21 mouse cellular contexts compared by ENCODE assay signal in the genomic region with DNA sequence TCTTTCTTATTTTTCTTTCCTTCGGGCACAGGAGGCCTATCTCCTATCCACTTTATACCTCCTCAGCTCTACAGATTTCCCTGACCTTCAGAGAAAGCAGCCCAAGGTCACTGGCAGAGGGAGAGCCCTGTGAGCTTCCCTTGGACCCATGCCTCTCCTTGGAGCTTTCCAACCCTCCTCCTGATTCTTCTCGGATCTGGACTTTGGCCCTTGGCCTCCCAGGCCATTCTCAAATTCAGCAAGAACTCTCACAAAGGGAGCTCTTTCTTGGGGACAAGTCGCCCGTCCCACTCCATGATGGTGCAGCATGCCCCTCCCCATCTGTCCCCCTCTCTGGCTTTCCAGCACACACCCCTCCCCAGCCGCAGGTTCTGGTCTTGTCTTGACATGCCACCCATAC. TPM values are rescaled to one million over a fixed set of nuclear protein-coding genes. Genes with fewer than 3 reads are reported as not detected.
DNase-seq lines count a peak whose midpoint lies in the region; ATAC-seq and TF ChIP-seq lines count a peak whose summit lies in the region.
"Had no signal": no experiment of that assay in that cellular context is flagged by ENCODE, and none has a peak within 500 bp of the region (broad histone marks: within the 10 kb centered on the region; RNA-seq: fewer than 3 reads in every experiment).

No protein-coding gene starts in this region.

- H3K4me1 ChIP-seq in heart, embryonic 10.5 days: peaks cover 56% of the 10 kb centered on the region
- peaks cover 12% of the 10 kb centered on the region for H3K4me1 ChIP-seq in kidney, adult 2 months (ENCODE audit: control insufficient read depth, insufficient read depth, low read length)
- peaks cover 25% of the 10 kb centered on the region for H3K4me1 ChIP-seq in limb, embryonic 15.5 days
- H3K4me1 ChIP-seq: liver, embryonic 15.5 days; midbrain, embryonic 12.5 days had no signal

- DNase-seq in heart, embryonic 10.5 days (ENCODE audit: low spot score): no peak
- DNase-seq in heart, postnatal 14 days: no peak
- DNase-seq in kidney, adult 2 months: peak; percentile 91
- no peak for DNase-seq in kidney, postnatal 10 days
- DNase-seq in ovary, adult 18-20 months (ENCODE audit: low spot score): peak; percentile 74
- no peak for DNase-seq in ovary, postnatal 10 days (ENCODE audit: low spot score)
- DNase-seq in embryo, embryonic 9.5 days (ENCODE audit: extremely low spot score): no peak
- DNase-seq: adrenal gland, adult 8-10 months; layer of hippocampus, adult 9-11 months; right cerebral cortex, postnatal 25 days; thymus, adult 2 months had no signal

- WGBS in heart, embryonic 10.5 days: 75% methylated on average over 5 of the region's 5 CpGs
- 70% methylated on average over 5 of the region's 5 CpGs for WGBS in kidney, adult 2 months
- 83% methylated on average over 5 of the region's 5 CpGs for WGBS in limb, embryonic 15.5 days

- no peak overlapping the region for H3K4me3 ChIP-seq in heart, embryonic 10.5 days
- no peak overlapping the region for H3K4me3 ChIP-seq in kidney, adult 2 months (ENCODE audit: insufficient read depth, low read depth, low read length)
- H3K4me3 ChIP-seq in limb, embryonic 15.5 days: no peak overlapping the region
- H3K4me3 ChIP-seq: forebrain, embryonic 15.5 days; hindbrain, embryonic 10.5 days; liver, embryonic 15.5 days; midbrain, embryonic 12.5 days had no signal

- ATAC-seq in limb, embryonic 15.5 days (ENCODE audit: insufficient number of reproducible peaks, low FRiP score, low TSS enrichment, low read depth): no peak
- ATAC-seq: forebrain, embryonic 15.5 days; hindbrain, postnatal 0 days; intestine, postnatal 0 days; lung, postnatal 0 days; Patski had no signal

- H3K9me3 ChIP-seq in heart, embryonic 10.5 days: no peaks in the 10 kb centered on the region
- H3K9me3 ChIP-seq in limb, embryonic 15.5 days: no peaks in the 10 kb centered on the region
- H3K9me3 ChIP-seq: hindbrain, embryonic 10.5 days; liver, embryonic 15.5 days; midbrain, embryonic 12.5 days had no signal

- no peak for TF ChIP-seq CTCF in kidney, adult 2 months (conservative IDR thresholded peaks at IDR 0.05; ENCODE audit: insufficient read depth, insufficient read length, low read depth, low read length)

- H3K9ac ChIP-seq in limb, embryonic 15.5 days: no peak overlapping the region
- H3K9ac ChIP-seq: forebrain, embryonic 15.5 days; liver, embryonic 15.5 days; midbrain, embryonic 12.5 days had no signal

- intact Hi-C loops in heart, postnatal 14 days (cut with DNase I): no loop called here

- H3K4me2 ChIP-seq in limb, embryonic 15.5 days: no peak overlapping the region
- H3K4me2 ChIP-seq: forebrain, embryonic 15.5 days; liver, embryonic 15.5 days; midbrain, embryonic 12.5 days had no signal

- TF ChIP-seq POLR2A in kidney, adult 2 months (IDR thresholded peaks at IDR 0.05; ENCODE audit: low read depth, low read length): no peak

- H3K27ac ChIP-seq in heart, embryonic 10.5 days: peak overlapping the region; percentile 79; the same call in 1 of the 2 replicates
- peak overlapping the region; percentile 74 for H3K27ac ChIP-seq in kidney, adult 2 months (ENCODE audit: insufficient read depth, low read depth, low read length)
- 0 out of 2 replicates have a peak overlapping the region, but pooled peaks have one; percentile 17 for H3K27ac ChIP-seq in limb, embryonic 15.5 days
- H3K27ac ChIP-seq: forebrain, embryonic 15.5 days; hindbrain, embryonic 10.5 days; hindbrain, postnatal 0 days; liver, embryonic 15.5 days; midbrain, embryonic 12.5 days had no signal

- no peaks in the 10 kb centered on the region for H3K36me3 ChIP-seq in heart, embryonic 10.5 days
- H3K36me3 ChIP-seq in kidney, adult 2 months (ENCODE audit: control insufficient read depth, insufficient read depth, low read length): no peaks in the 10 kb centered on the region
- H3K36me3 ChIP-seq in limb, embryonic 15.5 days: peaks cover 9% of the 10 kb centered on the region; the same call in 1 of the 2 replicates
- H3K36me3 ChIP-seq: forebrain, embryonic 15.5 days; hindbrain, embryonic 10.5 days; liver, embryonic 15.5 days; midbrain, embryonic 12.5 days had no signal

- H3K27me3 ChIP-seq in heart, embryonic 10.5 days (ENCODE audit: insufficient read depth, poor library complexity, severe bottlenecking): no peaks in the 10 kb centered on the region
- no peaks in the 10 kb centered on the region for H3K27me3 ChIP-seq in kidney, adult 2 months (replicated peaks; ENCODE audit: control insufficient read depth, insufficient read depth, low read length)
- no peaks in the 10 kb centered on the region for H3K27me3 ChIP-seq in limb, embryonic 15.5 days
- H3K27me3 ChIP-seq: forebrain, embryonic 15.5 days; liver, embryonic 15.5 days; midbrain, embryonic 12.5 days; Patski had no signal

RNA-seq across cellular contexts. Expression of a gene that starts 15.1 kb away (rescaled TPM):
- 7.7 and 20.0 TPM in 2 replicates for polyA plus RNA-seq in heart, embryonic 10.5 days (2016; fragmentation: Nextera tagmentation; extraction: Ambion mirVana)
- 100 to 1,000 TPM; 151 to 162 TPM for total RNA-seq in heart, postnatal 14 days (2021)
- polyA plus RNA-seq in kidney, adult 2 months (2012; rRNA removed): 97.0 and 98.2 TPM in 2 replicates
- 317 and 324 TPM in 2 replicates for polyA plus RNA-seq in limb, embryonic 15.5 days (2015; fragmentation: Nextera tagmentation; extraction: Ambion mirVana)
- total RNA-seq: monocyte, adult 5-6 weeks had no signal

Comparison
In these comparisons a context has a peak if more than half of its experiments do, and no peak if none do; other contexts are left out.
1. DNase-seq: peak in kidney, adult 2 months (single experiment) and ovary, adult 18-20 months (single experiment); none in heart, embryonic 10.5 days (single experiment), heart, postnatal 14 days (0 of 2), kidney, postnatal 10 days (single experiment), ovary, postnatal 10 days (single experiment) and embryo, embryonic 9.5 days (single experiment).
2. H3K27ac ChIP-seq: peak in every context shown above with its lines; median percentile 79 in heart, embryonic 10.5 days; 74 in kidney, adult 2 months; 17 in limb, embryonic 15.5 days.